Mouse (Mus musculus) urinary bladder, postnatal 36 days (tissue): ENCODE results near the gene Gm17622.

ENCODE experiments used
- DNase-seq, 2 experiments: peaks; one replicate each; pipeline ENCODE4 v3.0.0; 2022; ENCODE audit warnings: low spot score in 2 of 2, mixed read lengths in 1 of 2

The Gm17622 gene

DNA sequence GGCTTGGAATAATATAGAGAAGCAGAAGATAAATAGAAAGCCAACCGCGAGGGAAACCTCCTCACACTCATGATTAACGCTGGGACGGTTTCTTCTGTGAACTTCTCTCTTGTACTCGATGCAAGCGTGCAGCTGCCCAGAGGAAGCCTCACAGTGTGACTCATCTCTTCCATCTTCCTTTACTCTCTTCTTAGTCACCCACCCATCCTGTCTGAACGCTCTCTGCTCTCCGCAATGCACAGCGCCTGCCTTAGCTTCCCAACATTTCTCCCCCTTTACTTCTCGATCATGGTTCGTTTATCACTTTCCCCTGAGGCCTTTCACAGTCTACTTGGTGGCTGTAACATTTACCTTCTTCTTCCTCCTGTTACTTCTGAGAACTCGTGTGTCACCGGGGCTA lies 20.1 kb downstream of the Gm17622 start:
- no peak for DNase-seq

DNA sequence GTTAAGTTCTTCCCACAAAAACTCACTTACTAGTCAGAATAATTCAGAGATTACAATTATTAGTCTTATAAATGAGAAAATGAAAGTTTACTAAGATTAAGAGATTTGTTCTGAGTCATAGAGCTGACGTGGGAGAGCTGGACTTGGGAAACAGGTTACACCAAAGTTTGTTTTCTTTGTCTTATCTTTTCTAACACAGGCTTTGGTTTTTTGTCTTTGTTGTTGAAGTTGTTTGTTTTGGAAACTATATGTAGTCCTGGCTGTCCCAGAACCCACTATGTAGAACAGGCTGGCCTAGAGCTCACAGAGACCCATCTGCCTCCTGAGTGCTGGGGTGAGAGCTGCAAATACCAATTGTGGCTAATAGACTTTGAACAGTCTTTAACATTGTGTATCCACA lies 20.7 kb downstream of the Gm17622 start:
- no peak for DNase-seq

DNA sequence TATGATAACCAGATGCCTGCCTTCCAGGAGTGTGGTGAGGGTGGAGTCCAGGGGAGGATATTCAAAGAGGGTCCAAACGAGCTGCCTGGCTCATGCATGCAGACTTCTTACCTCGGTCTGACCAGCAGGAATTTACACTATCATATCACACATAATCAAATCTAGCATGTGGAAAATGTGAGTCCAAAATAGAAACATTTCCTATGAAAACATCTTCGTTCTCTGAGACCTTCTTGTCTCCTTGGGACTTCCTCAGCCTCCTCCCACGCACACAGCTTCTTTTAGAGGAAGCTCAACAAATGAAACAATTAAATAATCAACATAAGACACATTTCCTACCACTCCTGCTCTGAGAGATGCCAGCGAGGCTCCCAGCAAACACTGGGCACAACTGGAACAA lies 21.4 kb downstream of the Gm17622 start:
- no peak for DNase-seq

DNA sequence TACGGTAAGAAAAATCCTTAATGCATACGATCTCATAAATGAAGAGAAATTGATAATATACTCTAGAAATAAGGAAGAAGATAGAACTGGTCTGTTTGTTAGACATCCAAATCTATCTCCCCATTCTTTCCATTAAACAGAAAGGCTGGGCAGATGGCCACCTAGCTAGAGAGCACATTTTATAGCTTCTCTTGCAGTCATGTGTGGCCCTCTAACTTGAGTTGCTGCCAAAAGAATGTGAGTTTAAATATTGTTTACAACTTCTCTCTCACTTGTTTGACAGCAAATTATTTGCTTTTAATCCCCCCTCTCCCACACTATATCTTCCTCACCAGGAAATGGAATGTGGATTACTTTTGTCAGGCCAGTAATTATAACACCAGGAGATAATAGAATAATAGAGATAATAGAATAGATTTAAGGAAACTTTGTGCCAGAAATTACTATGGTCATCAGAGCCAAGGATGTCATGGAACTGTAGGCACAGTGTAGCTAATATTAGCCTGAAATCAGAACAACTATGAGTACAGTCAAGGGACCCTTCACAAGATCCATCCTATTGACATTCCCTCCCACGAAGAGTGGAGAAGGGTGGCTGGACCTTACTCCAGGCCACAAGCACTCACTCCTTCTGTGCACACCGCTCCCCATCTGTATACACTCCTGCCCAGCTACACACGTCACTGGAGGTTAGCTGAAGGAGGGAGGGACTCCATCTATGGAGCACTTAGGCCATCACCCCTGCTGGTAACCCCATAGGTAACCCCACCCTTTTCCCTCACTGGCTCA lies 23.8 kb downstream of the Gm17622 start:
- no peak for DNase-seq

GRCm38 (mm10) chr13:96516249-96516648 lies 25.7 kb downstream of the Gm17622 start:
- DNase-seq: no peak

DNA sequence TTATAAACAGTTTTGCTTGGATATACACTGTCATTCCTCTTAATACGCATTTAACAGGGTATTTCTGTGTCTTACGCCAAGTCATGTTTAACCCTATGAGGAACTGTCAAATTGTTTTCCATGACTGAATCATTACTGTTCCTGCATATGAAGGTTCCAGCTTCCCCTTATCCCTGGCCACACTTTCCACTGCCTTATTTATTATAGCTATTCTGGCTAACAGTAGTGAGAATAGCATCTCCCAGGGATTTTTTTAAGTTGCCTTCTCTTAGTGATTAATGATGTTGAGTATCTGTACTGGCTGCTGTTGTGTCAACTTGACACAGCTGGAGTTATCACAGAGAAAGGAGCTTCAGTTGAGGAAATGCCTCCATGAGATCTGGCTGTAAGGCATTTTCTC lies 26.8 kb downstream of the Gm17622 start:
- no peak for DNase-seq

DNA sequence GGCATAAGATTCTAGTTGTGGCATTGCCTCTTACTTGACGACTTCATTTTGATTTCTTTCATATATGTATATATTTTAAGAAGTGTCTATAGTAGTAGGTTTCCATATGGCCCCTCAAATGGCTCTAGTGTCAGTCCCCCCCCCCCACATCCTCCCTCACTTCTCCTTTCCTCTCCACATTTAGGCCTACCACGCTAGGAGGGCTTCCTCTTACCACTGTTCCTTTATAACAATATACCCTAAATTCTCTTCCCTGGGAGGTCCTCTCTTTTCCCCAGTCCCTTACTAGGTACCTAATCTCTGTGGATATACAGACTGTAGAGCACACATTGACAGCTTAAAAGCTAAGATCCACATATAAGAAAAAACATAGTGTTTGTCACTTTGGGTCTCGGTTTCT lies 30.8 kb downstream of the Gm17622 start:
- DNase-seq: no peak

GRCm38 (mm10) chr13:96527022-96527421 lies 36.5 kb downstream of the Gm17622 start:
- no peak for DNase-seq

- no peak for DNase-seq
These were observed 37.3 kb downstream of the Gm17622 start for GRCm38 (mm10) chr13:96527856-96528255.

DNA sequence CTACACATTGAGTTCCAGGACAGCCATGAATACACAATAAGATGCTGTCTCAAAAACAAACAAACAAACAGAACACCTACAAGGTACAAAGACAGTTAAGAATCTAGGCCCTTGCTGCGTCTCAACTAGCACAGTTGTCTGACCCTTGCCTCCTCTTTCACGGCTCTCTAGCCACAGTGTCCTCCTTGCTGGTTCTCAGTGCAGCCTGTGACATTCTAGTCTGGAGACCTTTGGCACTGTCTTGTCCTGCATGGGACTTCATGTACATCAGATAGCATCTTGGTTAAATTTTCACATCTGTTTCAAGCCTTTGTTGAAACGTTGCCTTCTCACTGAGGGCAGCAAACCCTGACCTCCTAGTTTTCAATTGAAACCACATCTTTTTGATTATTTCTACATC lies 38.2 kb downstream of the Gm17622 start:
- DNase-seq: no peak

- DNase-seq: no peak
These were observed 39.0 kb downstream of the Gm17622 start for GRCm38 (mm10) chr13:96529542-96529941.

DNA sequence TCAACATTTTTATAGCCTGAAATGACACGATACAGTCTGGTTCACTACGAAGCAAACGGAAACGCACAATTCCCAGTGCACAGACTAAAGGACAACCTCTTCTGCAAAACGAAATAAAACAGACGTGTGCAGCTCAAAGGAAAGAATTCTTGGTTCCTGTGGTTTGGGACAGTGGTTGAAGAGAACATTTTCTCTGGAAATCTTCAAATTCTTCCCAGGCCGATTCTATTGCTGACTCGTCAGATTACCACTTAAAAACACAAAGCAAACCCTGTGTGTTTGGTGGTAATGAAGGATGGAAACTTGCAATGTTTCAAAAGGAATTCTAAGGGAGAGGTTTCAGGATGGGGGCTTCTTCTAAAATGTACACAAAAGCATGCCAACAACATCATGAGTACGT lies 39.5 kb downstream of the Gm17622 start:
- DNase-seq: no peak

- DNase-seq: no peak
These were observed 41.6 kb downstream of the Gm17622 start for GRCm38 (mm10) chr13:96532176-96532575.

DNA sequence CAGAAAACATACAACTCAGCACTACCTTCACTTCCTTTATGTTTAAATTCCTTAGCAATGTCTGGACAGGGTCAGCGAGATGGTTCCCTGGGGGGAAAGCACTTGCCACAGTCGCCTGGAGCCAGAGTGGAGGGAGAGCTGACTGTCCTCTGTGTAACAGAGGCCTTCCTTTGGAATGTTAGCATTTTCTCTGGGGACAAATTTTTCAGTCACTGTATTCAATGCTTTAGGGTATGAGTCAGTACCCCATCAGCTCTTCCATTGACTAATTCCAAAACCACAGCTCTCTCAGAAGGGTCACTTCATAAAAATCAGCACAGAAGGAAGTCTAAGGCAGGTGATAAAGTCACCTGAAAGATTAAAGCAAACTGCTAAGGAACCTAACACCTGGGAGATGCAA lies 43.2 kb downstream of the Gm17622 start:
- no peak for DNase-seq

GRCm38 (mm10) chr13:96536821-96537572 lies 46.5 kb downstream of the Gm17622 start:
- no peak for DNase-seq

GRCm38 (mm10) chr13:96538103-96538502 lies 47.6 kb downstream of the Gm17622 start:
- no peak for DNase-seq
